Mouse (Mus musculus): ENCODE results near the gene Ksr1. TPM values are rescaled to one million over a fixed set of nuclear protein-coding genes. Genes with fewer than 3 reads are reported as not detected.

Gene Ksr1
- total and polyA plus RNA-seq, 2 experiments from 2014 or later = 1.9 to 51.3 TPM

DNA sequence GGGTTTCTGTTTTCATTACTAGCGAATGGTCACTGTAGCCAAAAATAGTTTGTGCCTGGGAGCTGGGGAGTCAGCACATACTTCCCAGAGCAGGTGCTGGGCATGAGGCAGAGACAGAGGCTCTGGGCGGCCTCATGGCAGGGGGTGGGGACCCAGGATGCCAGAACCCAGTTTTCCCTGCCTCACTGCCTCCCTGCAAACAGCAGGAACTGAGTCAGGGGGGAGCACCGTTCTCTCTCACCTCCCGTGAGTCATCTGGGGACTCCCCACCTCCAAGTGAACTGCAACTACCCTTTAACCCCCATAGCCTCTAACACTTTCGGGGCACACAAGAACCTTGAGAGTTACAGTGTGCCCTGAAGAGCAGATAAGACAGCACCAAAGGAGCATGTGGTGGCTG is 86.4 kb downstream of the Ksr1 start:
- H3K9me3 ChIP-seq (ENCODE audit: low read length) = no peaks in the 10 kb centered on the region
- no peaks in the 10 kb centered on the region for H3K27me3 ChIP-seq (ENCODE audit: insufficient read depth, low read length)
- H3K4me1 ChIP-seq (ENCODE audit: insufficient read depth, low read length) = no peaks in the 10 kb centered on the region
- WGBS = 78% methylated on average over 5 of the region's 5 CpGs
- DNase-seq (ENCODE audit: low spot score) (no peak), ATAC-seq (no peak)
- H3K4me2 ChIP-seq (ENCODE audit: low read depth, low read length) = no peak overlapping the region
- no peak overlapping the region for H3K9ac ChIP-seq (replicated peaks; ENCODE audit: low read length)
- TF ChIP-seq CTCF (IDR thresholded peaks at IDR 0.05; ENCODE audit: low read depth) = no peak
- no peak overlapping the region for H3K4me3 ChIP-seq (ENCODE audit: low read length)
- H3K27ac ChIP-seq = no peak overlapping the region
- H3K36me3 ChIP-seq (ENCODE audit: insufficient read depth, low read length) = no peaks in the 10 kb centered on the region

- no peaks in the 10 kb centered on the region for H3K9me3 ChIP-seq (ENCODE audit: low read length)
- ATAC-seq (no peak), DNase-seq (ENCODE audit: low spot score) (no peak)
- H3K27ac ChIP-seq = no peak overlapping the region
- no peak for TF ChIP-seq CTCF (IDR thresholded peaks at IDR 0.05; ENCODE audit: low read depth)
- H3K4me1 ChIP-seq (ENCODE audit: insufficient read depth, low read length) = no peaks in the 10 kb centered on the region
- H3K4me3 ChIP-seq (ENCODE audit: low read length) = no peak overlapping the region
- H3K36me3 ChIP-seq (ENCODE audit: insufficient read depth, low read length) = no peaks in the 10 kb centered on the region
- 92% methylated on average over 4 of the region's 4 CpGs for WGBS
- H3K4me2 ChIP-seq (ENCODE audit: low read depth, low read length) = no peak overlapping the region
- H3K9ac ChIP-seq (replicated peaks; ENCODE audit: low read length) = no peak overlapping the region
- H3K27me3 ChIP-seq (ENCODE audit: insufficient read depth, low read length) = no peaks in the 10 kb centered on the region
Observed at GRCm38 (mm10) chr11:79059062-79059461, 87.1 kb downstream of the Ksr1 start.

- 79% methylated on average over 6 of the region's 6 CpGs for WGBS
Observed at GRCm38 (mm10) chr11:79058610-79059009, 87.6 kb downstream of the Ksr1 start.

DNA sequence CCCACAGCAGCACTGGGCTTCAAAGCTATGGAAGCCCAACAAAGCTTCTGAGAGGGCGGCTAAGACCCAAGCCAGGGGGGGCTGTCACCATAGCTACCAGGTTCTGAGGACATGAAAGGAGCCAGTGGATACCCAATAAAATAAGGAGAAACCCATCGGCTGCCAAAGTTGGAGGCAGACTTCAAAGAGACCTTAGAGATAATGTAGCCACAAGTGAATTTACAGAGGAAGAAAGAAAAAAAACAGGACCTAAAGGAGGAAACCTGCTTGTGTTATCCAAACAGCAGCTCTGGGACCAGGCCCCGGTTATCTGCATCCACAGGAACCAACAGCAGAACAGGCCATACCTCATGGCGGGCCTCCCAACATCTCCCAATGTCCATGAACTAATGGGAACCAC is 88.4 kb downstream of the Ksr1 start:
- Histone ChIP-seq H3K4me2 (ENCODE audit: low read depth, low read length) (no peak overlapping the region), H3K4me3 (ENCODE audit: low read length) (no peak overlapping the region), H3K27me3 (ENCODE audit: insufficient read depth, low read length) (no peaks in the 10 kb centered on the region), H3K9ac (replicated peaks; ENCODE audit: low read length) (no peak overlapping the region), H3K36me3 (ENCODE audit: insufficient read depth, low read length) (no peaks in the 10 kb centered on the region), H3K9me3 (ENCODE audit: low read length) (no peaks in the 10 kb centered on the region), H3K4me1 (ENCODE audit: insufficient read depth, low read length) (peaks cover under 1% of the 10 kb centered on the region; the same call in 1 of the 2 replicates), H3K27ac (no peak overlapping the region; the same call in 1 of the 2 replicates)
- ATAC-seq = no peak
- no peak for DNase-seq (ENCODE audit: low spot score)
- 55% methylated on average over 4 of the region's 4 CpGs for WGBS
- TF ChIP-seq CTCF (IDR thresholded peaks at IDR 0.05; ENCODE audit: low read depth) = no peak

More at GRCm38 (mm10) chr11:79058610-79059009, 87.6 kb downstream of the Ksr1 start:
- Histone ChIP-seq H3K9me3 (ENCODE audit: low read length) (no peaks in the 10 kb centered on the region), H3K36me3 (ENCODE audit: insufficient read depth, low read length) (no peaks in the 10 kb centered on the region), H3K4me1 (ENCODE audit: insufficient read depth, low read length) (no peaks in the 10 kb centered on the region), H3K27ac (no peak overlapping the region), H3K4me3 (ENCODE audit: low read length) (no peak overlapping the region), H3K9ac (replicated peaks; ENCODE audit: low read length) (no peak overlapping the region), H3K27me3 (ENCODE audit: insufficient read depth, low read length) (no peaks in the 10 kb centered on the region), H3K4me2 (ENCODE audit: low read depth, low read length) (no peak overlapping the region)
- DNase-seq (ENCODE audit: low spot score) (no peak), ATAC-seq (no peak)
- TF ChIP-seq CTCF (IDR thresholded peaks at IDR 0.05; ENCODE audit: low read depth) = no peak

DNA sequence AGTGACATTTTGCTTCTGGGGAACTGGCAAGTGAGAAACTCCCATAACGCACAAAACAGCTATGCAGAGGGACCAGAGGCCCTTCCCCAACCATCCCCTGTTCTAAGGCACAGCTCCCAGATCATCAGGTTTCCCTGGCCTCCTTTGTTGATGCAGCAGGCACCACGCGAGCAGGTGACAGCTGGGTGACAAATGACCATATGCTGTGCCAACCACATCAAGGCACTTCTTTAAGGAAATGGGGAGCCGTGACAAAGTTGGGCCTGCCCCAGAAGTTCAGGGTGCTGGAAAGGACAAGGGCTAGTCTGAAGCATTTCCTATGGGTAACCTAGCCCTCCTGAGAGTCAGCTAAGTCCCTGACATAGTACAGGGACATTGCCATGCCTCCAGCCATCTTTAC is 89.3 kb downstream of the Ksr1 start:
- 53% methylated on average over 4 of the region's 4 CpGs for whole genome bisulfite sequencing
- Histone ChIP-seq H3K27me3 (ENCODE audit: insufficient read depth, low read length) (no peaks in the 10 kb centered on the region), H3K4me3 (ENCODE audit: low read length) (no peak overlapping the region), H3K9ac (replicated peaks; ENCODE audit: low read length) (no peak overlapping the region), H3K36me3 (ENCODE audit: insufficient read depth, low read length) (no peaks in the 10 kb centered on the region), H3K4me1 (ENCODE audit: insufficient read depth, low read length) (peaks cover 5% of the 10 kb centered on the region; the same call in 1 of the 2 replicates), H3K4me2 (ENCODE audit: low read depth, low read length) (no peak overlapping the region), H3K27ac (no peak overlapping the region), H3K9me3 (ENCODE audit: low read length) (no peaks in the 10 kb centered on the region)
- TF ChIP-seq CTCF (IDR thresholded peaks at IDR 0.05; ENCODE audit: low read depth) = no peak
- DNase-seq (ENCODE audit: low spot score) (no peak), ATAC-seq (no peak)

DNA sequence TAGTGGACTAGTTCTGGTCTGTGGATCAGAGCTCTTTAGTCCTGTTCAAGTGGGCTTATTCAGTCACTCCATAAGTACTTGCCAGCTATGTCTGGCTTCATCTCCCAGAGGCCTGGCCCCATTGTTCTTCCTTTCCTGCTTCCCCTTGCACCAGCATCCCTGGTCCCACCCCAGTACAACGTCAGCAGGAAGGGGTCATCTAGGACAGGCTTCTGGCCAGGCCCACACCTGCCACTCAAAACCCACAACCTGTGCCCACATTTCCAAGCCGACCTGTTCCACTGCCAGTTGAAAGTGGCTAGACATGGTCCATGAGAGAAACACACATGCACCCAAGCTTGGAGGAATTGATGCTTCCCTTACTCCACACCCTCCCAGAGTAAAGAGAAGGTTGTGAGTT is 90.2 kb downstream of the Ksr1 start:
- no peaks in the 10 kb centered on the region for H3K27me3 ChIP-seq (ENCODE audit: insufficient read depth, low read length)
- peaks cover 5% of the 10 kb centered on the region; the same call in 1 of the 2 replicates for H3K4me1 ChIP-seq (ENCODE audit: insufficient read depth, low read length)
- DNase-seq (ENCODE audit: low spot score) = no peak
- 52% methylated on average over 2 of the region's 2 CpGs for WGBS
- no peak overlapping the region for H3K9ac ChIP-seq (replicated peaks; ENCODE audit: low read length)
- H3K9me3 ChIP-seq (ENCODE audit: low read length) = no peaks in the 10 kb centered on the region
- TF ChIP-seq CTCF (IDR thresholded peaks at IDR 0.05; ENCODE audit: low read depth) = no peak
- no peak for ATAC-seq
- no peak overlapping the region for H3K4me3 ChIP-seq (ENCODE audit: low read length)
- no peak overlapping the region for H3K4me2 ChIP-seq (ENCODE audit: low read depth, low read length)
- no peak overlapping the region for H3K27ac ChIP-seq
- no peaks in the 10 kb centered on the region for H3K36me3 ChIP-seq (ENCODE audit: insufficient read depth, low read length)

DNA sequence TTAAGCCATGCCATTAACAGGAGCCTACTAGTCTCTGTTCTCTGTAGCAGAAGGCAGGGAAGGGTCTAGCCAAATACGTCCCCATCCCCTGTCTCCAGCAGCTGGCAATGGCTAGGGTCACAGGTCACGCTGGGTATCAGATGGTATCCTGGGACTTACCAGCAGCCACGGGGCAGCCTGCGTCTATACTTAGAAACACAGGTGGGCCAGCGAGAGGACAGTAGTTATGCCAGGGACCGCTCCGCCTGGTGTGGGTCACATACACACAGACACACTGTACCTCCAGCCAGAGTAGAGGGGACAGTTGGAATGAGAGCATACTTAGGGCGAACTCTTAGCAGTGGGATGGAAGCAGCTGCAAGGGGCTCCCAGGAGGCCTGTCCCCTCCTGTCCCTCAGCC is 91.0 kb downstream of the Ksr1 start:
- no peak overlapping the region for H3K4me2 ChIP-seq (ENCODE audit: low read depth, low read length)
- no peaks in the 10 kb centered on the region for H3K36me3 ChIP-seq (ENCODE audit: insufficient read depth, low read length)
- no peaks in the 10 kb centered on the region for H3K9me3 ChIP-seq (ENCODE audit: low read length)
- H3K4me1 ChIP-seq (ENCODE audit: insufficient read depth, low read length) = peaks cover 5% of the 10 kb centered on the region; the same call in 1 of the 2 replicates
- TF ChIP-seq CTCF (IDR thresholded peaks at IDR 0.05; ENCODE audit: low read depth) = no peak
- no peak overlapping the region for H3K9ac ChIP-seq (replicated peaks; ENCODE audit: low read length)
- DNase-seq (ENCODE audit: low spot score) (no peak), ATAC-seq (no peak)
- no peak overlapping the region for H3K27ac ChIP-seq
- no peaks in the 10 kb centered on the region for H3K27me3 ChIP-seq (ENCODE audit: insufficient read depth, low read length)
- WGBS = 72% methylated on average over 8 of the region's 8 CpGs
- H3K4me3 ChIP-seq (ENCODE audit: low read length) = no peak overlapping the region

Data from hindbrain, postnatal 0 days (tissue).